Mouse (Mus musculus) embryo, embryonic 10 days (tissue): ENCODE results near the gene Sgtb.

Experiments
- DNase-seq: peaks from one replicate; pipeline ENCODE4 v3.0.0-alpha.2; 2015; ENCODE audit warnings: low spot score

Sgtb gene

DNA sequence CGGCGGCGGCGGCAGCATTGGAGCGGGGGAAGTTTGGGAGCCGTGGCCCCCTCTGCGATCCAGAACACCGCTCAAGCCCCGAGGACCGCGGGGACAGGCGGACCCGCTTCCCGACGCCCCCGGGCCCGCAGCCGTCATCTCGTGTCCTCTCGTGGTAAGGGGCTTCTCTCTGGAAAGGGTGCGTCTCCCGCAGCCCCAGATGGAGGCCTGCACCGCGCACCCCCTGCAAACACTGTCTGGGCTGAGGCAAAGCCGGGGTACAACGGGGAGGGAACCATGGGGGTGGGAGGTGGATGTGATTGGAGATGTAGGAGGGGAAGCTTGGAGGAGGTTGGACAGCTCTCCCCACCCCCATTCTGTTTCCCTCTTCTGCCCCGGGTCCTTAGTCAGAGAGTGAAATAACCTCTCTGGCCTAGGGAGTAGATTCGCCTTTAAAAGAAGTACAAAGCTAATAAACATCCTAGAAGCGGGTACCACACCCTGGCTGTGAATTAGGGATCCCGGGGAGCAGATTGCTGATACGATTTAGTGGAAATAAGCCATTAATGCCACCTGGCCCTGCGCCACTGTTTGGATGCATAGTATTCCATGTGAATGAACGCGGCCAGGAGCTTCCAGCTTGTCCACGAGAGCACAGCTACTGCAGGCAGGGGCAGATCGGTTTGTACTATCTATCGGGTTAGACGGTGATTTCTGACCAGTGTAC, 428 bp downstream of the Sgtb start:
- peak; percentile 58 for DNase-seq

DNA sequence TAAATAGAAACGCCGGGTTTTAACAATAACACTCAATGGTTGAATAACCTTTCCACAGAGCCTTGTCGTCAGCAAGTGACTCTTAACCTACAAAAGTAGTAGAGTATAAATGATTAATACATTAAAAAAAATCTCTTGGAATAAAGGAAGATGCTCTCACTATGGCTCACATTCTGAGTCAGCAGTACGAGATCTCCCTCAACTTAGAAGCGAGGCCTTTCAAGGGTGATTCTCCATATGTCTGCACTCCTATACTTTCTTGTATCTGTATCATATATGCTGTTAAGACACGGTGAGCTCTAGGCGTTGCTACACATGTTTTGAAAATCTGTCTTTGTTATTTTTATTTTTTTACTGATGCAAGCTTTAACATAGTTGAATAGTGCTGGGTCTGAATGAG, 985 bp downstream of the Sgtb start:
- no peak for DNase-seq

DNA sequence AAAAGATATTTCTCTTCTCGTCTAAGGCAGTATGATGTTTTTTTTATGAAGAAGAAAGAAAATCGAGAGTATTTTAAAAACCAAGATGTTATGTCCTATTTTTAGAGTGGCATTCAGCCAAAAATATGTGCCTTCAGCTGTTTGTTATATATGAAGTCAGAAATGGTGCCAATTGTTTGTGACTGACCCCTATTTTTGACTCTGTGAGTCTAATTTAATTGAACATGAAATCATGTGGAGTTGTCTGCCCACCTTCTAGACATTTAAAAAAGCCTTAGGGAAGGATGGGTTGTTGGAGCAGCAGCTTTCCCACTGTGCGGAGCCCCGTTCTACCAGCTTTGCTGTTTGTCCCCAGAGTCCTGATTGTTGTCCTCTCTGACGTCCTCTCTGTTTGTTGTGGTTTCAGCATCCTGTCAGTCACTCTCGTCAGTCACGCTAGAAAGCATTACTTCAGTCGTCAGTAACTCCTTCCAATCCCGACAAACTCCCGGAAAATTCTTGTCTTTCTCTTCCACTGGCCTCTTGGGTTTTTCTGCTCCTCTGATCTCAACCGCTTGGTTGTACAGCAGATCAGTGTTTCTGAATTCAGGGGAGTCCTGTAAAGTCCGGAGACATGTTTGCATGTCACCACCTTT, 2.8 kb downstream of the Sgtb start:
- DNase-seq = no peak

DNA sequence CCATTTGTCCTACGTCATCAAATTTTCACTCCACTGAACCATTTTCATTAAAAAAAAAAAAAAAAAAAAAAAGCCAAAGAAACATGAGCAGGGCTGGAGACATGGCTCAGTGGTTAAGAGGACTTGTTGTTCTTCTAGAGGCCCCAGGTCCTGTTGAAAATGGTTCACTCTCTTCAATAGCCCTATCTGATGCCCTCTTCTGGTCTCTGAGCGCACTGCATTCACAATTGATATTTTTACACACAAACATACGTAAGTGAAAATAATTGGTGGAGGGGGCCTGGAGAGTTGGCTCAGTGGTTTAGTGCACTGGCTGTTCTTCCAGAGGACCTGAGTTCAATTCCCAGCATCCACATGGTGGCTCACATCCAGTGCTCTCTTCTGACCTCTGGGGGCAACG, 4.2 kb downstream of the Sgtb start:
- DNase-seq = no peak

DNA sequence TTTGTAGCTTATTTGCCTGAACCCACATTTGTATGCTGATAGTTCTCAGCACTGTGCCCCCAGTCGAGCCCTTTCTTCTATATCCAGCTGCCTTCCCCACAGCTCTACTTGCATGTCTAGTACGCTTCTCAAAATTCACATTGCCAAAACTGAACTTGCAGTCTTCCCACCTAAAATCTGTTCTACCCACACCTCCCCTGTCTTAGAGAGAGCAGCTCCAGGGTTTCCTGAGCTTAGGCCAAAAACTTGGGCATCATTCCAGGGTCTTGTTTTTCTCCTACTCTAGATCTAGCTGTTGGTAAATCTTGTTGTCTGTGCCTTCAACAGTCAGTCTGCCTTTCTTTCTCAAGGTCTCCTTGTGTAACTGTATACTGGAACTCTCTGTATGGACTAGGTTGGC, 5.3 kb downstream of the Sgtb start:
- no peak for DNase-seq

DNA sequence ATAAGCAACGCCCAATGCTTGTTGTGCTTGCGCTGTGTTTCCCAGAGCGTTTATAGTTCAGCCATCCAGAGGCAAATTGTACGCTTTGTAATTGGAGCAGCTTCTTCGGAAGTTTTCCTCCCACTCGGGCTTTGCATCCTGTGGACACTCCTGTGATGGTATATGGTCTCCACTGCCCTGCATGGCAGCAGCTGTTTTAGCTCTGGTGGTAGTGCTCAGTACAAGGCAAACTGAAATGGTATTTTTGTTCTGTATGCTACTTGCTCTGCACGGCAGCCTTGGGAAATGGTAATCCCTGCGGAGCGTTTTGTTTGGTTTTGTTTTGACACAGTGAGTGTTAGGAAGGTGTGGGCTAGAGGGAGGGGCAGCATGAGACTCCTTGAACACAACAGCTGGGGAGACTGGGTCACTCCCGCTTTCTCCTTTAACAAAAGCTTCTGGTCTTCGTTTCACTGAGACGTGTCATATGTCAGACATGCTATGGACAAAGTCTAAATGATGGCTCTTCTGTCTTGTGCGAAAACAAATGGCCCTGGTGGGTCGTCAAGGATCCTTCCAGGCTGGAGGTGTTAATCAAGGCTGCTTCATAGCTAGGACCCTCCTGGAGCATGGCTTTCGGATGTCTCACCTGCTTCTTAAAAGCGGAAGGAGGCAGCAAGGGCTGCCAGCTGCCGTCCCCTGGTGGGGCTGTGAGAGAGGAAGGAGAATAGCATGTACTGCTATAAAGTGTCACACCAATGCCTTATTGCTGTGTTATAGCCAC, 12.7 kb downstream of the Sgtb start:
- DNase-seq = no peak

DNA sequence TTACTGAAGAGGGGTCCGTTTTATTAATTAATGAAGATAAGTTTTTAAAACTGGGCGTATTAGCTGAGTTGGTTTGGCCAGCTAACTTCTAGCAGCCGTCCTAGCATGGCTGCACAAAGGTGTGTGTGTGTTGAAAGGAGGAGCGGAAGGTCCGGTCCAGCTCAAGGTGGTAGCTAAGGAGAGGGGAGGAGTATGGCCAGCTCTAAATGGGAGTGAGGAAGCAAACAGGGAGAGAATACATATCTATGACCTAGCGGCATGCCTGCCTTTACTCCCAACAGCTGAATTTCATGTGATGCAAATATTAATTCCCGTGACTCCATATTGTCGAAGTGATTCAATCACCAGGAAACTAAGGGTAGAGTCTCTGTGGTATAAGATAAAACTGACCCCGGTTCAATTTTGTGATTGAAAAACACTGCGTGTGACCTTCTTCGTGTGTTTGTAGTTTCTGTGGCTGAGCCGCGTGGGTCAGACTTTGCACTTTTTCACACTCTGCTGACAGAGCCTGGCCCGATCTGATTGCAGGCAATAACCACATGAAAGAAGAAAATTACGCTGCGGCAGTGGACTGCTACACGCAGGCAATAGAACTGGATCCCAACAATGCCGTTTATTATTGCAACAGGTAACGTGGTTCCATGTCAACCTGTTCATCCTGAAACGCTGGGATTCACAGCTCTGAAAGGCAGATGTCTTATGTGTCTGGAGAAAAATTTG, 14.3 kb downstream of the Sgtb start:
- DNase-seq = no peak

DNA sequence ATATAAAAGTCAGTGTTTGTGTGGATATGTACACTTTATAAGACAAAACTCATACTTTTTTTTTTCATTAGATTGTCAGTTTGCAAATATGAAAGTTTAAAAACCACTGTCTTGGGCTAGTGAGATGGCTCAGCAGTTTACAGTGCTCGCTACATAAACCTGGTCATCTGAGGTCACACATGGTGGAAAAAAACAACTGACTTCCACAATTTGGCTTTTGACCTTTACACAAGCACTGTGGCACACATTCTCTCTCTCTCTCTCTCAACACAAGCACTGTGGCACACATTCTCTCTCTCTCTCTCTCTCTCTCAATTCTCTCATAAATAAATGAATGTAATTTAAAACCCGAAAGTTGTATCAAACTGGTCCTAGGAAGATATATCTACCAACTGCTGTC, 23.0 kb downstream of the Sgtb start:
- no peak for DNase-seq

DNA sequence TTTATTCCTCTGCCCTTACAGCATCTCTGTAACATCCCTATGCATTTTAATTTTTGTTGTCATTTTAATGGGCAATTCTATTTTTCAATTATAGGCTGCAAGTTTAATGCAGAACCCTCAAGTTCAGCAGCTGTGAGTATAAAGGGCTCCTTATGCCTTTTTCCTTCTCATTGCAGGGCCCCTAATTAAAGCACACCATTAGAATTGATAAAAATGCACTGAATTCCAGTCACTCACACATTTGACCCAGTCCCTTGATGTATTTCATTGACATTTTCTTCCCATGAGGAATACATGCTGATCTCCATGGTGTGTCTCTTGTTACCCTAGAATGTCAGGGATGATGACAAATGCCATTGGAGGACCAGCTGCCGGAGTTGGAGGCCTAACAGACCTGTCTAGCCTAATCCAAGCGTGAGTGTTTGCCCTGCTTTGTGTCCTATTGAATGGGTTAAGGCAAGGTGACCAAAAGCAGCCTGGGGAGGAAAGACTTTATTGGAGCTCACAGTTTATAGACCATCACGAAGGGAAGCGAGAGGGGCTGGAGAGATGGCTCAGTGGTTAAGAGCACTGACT, 25.1 kb downstream of the Sgtb start:
- DNase-seq = no peak

DNA sequence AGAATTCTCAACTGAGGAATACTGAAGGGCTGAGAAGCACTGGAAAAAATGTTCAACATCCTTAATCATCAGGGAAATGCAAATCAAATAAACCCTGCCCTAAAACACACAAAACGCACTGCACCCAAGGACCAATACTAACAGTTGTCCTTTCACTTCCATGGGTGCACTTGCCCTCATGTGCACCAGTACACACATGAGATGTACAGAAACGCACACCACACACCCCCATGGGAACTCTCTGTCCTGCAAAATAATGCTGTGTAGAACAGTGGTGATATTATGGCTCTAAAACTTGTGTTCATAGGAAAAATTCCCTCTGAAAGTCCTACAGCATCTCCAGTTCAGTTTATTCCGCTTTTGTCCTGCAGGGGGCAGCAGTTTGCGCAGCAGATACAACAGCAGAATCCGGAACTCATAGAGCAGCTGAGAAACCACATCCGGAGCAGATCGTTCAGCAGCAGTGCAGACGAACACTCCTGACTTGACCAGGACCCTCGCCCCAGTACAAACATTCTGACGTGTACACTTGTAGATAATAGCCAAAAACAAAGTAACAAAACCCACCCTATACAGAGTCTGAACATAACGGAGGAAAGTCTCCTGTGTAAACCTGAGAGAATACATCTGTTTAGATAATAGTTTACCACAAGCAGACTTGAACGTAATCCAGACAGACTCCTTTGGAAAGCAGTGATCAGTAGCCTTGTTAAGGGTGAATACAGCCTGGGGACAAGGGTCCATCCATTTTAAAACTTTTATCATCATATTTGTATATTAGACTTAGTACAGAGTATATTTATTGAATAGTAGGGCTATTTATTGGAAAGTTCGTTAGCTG, 30.0 kb downstream of the Sgtb start:
- DNase-seq = peak; percentile 83

DNA sequence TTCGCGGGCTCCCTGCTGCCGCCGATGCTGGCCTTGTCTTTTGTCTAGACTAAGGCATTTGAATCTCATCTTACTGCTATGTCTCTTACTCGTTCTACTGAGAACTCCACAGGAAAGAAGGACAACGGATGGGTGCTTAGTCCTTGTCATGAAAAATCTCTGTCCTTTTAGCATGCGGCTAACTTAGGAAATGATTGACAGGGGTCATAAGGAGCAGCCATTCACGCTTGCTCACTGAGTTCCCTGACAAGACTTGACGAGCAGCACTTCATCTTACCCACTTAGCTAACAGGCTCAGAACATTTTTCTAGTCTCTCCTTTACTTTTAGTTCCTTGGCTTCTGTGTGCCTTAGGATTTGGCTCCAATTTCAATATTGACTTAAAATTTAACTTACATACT, 35.3 kb downstream of the Sgtb start:
- no peak for DNase-seq

DNA sequence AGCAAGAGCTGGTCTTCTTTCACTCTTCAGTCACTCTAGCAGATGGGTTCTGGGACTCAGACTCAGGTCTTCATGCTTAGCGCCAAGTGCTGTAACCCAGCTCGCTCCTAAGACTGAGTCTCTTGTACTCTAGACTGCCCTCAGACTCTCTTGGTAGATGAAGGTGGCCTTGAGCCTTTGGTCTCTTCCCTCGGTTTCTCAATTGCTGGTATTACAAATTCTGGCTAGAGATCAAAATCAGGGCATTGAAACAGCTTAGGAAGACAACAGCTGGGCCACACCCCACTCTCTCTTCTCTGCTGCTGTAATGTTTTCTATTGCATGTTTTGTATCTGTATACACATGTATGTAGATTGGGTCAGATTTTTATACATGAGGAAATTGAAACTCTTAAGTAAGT, 36.1 kb downstream of the Sgtb start:
- DNase-seq = no peak

DNA sequence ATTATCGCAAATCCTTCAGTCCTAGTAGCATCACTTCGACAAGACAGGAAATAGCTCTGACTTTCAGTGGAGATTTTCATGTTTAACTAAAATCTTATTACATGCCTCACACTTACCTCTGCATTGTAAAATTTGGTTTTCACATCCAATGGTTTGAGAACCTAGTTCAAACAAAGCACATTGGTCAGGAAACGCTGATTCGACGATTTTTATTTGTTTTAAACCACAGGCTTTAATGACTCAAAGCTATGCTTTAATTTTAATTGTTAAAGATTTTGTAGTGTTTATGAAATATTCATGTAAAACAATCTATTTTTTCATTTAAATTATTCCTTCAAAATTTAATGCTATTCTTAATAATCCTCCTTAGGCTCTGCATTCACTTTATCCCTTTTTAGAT, 44.6 kb downstream of the Sgtb start:
- no peak for DNase-seq

DNA sequence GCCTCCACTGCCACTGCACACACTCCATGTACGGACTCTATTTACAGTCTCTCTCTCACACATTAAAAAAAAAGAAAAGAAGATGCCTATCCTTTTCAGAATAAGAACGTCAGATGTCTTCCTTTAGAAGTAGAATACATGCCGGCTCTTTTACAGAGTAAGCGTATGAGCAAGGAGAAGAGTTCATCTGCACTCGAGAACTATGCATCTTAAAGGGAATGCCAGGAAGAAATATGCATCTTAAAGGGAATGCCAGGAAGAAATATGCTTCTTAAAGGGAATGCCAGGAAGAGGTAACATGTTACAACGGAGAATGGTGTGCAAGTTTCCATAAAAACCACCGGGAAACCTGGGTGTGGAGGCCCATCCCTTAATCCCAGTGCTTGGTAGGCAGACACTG, 45.6 kb downstream of the Sgtb start:
- DNase-seq = no peak

DNA sequence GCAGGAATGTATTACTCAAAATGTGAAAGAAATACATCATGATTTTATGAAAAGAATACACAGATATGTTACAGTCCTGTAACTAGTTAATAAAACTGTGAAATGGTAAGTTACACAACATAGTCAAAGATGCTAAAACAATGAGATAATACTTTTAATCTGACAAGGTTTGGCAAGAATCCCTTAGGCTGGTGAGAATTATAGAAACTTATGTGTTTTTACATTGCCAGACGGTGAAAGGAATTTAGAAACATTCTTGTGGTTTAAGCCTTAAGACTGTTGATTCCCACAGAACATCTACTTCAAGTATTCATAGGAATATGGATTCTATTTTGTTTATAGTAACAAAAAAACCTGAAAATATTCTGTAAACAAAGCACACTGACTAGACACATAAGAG, 46.1 kb downstream of the Sgtb start:
- no peak for DNase-seq

DNA sequence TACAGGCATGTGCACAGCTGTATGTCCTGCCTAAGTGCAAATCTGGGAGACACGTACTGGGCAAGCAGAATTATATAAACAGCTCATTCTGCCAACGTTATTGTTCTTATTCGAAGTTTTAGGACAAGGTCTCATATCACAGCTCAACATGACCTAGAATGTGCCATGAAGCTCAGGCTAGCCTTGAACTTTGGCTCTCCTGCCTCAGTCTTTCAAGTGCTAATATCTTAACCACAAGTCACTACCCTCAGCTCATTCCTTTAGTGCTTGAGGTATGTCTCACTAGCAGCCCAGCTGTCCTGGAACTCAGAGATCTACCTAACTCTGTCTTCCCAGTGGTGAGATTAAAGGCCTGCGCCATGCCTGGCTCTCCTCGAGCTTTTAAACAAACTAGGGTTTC, 62.2 kb downstream of the Sgtb start:
- DNase-seq = no peak

DNA sequence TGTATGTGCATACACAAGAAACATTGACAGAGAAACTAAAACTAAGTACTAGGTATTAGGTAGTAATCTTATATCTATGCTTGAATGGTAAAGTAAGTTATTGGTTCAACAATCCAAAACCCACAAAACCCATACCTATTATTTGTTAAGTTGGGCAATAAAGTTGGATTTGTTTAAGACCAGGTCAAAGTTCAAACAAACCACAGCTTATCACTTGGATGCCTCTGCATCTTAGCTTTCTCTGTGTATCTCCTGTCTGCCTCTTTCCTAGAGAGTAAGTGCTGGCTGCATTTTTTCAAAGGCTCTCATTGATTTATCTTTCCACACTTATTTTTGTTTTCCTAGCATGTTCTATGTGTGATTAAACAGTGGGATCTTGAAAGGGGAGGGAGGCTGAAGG, 63.0 kb downstream of the Sgtb start:
- DNase-seq = no peak

DNA sequence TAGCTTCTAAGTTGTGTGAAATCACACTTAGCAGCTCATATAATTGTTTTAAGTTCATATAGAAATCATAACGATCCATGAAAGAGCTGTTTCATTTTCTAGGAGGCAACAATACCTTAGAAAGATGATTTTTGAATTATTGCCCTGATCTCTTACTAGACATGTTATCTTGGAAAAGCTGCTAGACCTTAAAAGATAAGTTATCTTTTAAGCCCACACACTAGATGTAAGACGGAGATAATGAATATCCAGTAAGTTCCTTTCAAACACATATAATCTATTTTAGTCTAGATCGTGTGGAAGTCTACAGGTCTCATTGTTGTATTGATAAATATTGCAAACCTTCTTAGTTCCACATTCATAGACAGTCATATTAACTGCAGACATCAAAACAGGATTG, 67.3 kb downstream of the Sgtb start:
- DNase-seq = no peak

DNA sequence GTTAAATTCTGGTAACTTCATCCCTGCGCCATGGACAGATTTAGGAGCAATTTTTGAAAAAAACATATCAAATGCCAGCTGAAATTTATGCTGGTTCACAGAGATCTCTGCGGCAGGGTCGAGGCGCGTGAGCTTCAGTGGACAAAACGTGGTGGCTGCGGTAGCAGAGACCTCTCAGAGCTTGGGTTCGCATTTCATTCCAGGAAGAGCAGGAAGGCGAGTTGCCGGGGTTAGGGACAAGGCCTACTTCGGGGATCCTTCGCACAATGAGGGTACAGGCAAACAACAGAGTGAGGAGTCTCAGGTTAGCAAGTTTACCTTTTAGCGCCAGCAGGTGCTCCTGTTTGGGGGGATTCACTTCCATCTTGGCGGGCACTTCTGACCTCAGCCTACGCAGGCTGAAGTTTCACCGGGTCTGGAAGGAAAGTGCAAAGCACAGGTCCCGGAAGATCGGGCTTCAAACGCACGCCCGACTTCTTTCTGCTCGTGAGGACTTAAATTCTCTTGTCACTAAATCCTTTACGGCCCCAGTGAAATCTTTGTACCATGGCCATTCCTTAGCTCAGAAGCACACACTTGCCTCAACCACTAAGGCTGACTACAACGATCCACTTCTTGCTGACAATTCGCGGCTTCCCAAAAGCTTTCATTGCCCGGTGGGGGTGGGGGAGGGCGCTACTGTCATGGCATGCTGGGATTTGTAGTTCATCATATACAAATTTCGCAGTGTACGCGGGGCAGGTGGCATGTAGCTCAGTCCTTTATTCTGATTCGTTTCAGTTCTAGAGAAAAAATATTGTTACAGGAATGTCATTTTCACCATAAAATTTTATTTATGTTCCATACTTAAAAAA, 68.5 kb downstream of the Sgtb start, which contains the start of gene Trappc13:
Gene Trappc13, minus strand, starts transcription at position 674 of the 854 bp plus-strand sequence.
- peak; percentile 65 for DNase-seq

DNA sequence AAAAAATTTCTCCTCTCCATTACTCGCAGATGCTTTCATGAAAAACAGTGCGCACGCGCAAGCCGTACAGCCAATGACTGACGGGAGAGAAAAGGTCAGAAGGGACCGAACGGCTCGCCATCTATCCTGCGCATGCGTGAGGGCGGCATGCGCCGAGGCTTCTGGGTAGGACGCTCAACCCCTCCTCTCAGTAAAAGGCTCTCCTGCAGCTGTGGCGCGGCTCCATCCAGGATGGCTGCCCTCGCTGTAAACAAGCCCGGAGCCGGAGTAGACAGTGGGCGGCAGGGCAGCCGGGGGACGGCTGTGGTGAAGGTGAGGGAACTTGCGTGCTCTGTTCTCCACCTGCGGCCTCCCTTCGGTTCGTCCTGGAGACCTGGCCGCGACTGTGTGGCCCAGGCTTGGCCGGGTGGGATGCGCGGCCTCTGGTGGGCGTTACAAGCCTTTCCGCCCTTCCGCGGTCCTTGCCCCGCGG, 69.1 kb downstream of the Sgtb start, which contains the start of gene Trim23:
Gene Trim23, plus strand, starts transcription at position 148 of the 472 bp plus-strand sequence.
- DNase-seq = peak; percentile 100
